Mouse (Mus musculus) adrenal gland, adult 8-10 months (tissue): ENCODE results near the gene Polr3b. TPM values are rescaled to one million over a fixed set of nuclear protein-coding genes. Genes with fewer than 3 reads are reported as not detected.
A peak's percentile ranks its signal among the peaks of the same experiment; 100 is the strongest.

Experiments
- DNase-seq: peaks from one replicate; pipeline ENCODE4 v3.0.0; 2022
- total RNA-seq, 4 experiments: library from RNA; stranded (reverse); gene quantifications; 2 replicates each; pipeline ENCODE4 v1.2.4; 2022

The Polr3b gene
- total RNA-seq, 4 experiments from 2014 or later, result 27.4 to 32.3 (median 31.2) TPM

GRCm38 (mm10) chr10:84675653-84676052, 53.6 kb downstream of the Polr3b start:
- no peak for DNase-seq

GRCm38 (mm10) chr10:84676511-84676910, 54.4 kb downstream of the Polr3b start:
- no peak for DNase-seq

GRCm38 (mm10) chr10:84677871-84678270, 55.8 kb downstream of the Polr3b start:
- no peak for DNase-seq

GRCm38 (mm10) chr10:84678441-84678840, 56.3 kb downstream of the Polr3b start:
- DNase-seq, result no peak

GRCm38 (mm10) chr10:84685444-84686121, 63.5 kb downstream of the Polr3b start:
- no peak for DNase-seq

GRCm38 (mm10) chr10:84686122-84686497, 64.0 kb downstream of the Polr3b start:
- DNase-seq, result no peak

GRCm38 (mm10) chr10:84686705-84687104, 64.6 kb downstream of the Polr3b start:
- DNase-seq, result no peak

- no peak for DNase-seq
Measured at GRCm38 (mm10) chr10:84687736-84688135, 65.6 kb downstream of the Polr3b start.

- DNase-seq, result no peak
Measured at GRCm38 (mm10) chr10:84689846-84690245, 67.8 kb downstream of the Polr3b start.

- DNase-seq, result no peak
Measured at GRCm38 (mm10) chr10:84690818-84691217, 68.7 kb downstream of the Polr3b start.

GRCm38 (mm10) chr10:84691692-84692091, 69.6 kb downstream of the Polr3b start:
- DNase-seq, result no peak

GRCm38 (mm10) chr10:84693841-84694638, 71.9 kb downstream of the Polr3b start:
- DNase-seq, result no peak

GRCm38 (mm10) chr10:84700236-84700987, 78.3 kb downstream of the Polr3b start:
- no peak for DNase-seq

- DNase-seq, result peak; percentile 88
Measured at GRCm38 (mm10) chr10:84701110-84701509, 79.0 kb downstream of the Polr3b start.

GRCm38 (mm10) chr10:84702115-84702514, 80.0 kb downstream of the Polr3b start:
- DNase-seq, result no peak

- DNase-seq, result no peak
Measured at GRCm38 (mm10) chr10:84704594-84704993, 82.5 kb downstream of the Polr3b start.

- peak; percentile 43 for DNase-seq
Measured at GRCm38 (mm10) chr10:84705234-84705633, 83.1 kb downstream of the Polr3b start.

- DNase-seq, result no peak
Measured at GRCm38 (mm10) chr10:84706543-84706942, 84.5 kb downstream of the Polr3b start.

- DNase-seq, result no peak
Measured at GRCm38 (mm10) chr10:84707226-84707625, 85.1 kb downstream of the Polr3b start.

- no peak for DNase-seq
Measured at GRCm38 (mm10) chr10:84707752-84708530, 85.8 kb downstream of the Polr3b start.

- DNase-seq, result no peak
Measured at GRCm38 (mm10) chr10:84710192-84710591, 88.1 kb downstream of the Polr3b start.

- no peak for DNase-seq
Measured at GRCm38 (mm10) chr10:84710827-84711226, 88.7 kb downstream of the Polr3b start.
